Mouse (Mus musculus): ENCODE data around the gene Ipp.

Ipp gene

GRCm38 (mm10) chr4:116557306-116558121, 50.2 kb downstream of the Ipp start, which contains the start of gene Gpbp1l1:
Gene Gpbp1l1, plus strand, starts transcription at chr4:116557658.
- peak; percentile 99 for DNase-seq (ENCODE audit: low read depth, low spot score)

GRCm38 (mm10) chr4:116558151-116558882, 51.0 kb downstream of the Ipp start:
- DNase-seq (ENCODE audit: low read depth, low spot score), result no peak
